In the genomic region with DNA sequence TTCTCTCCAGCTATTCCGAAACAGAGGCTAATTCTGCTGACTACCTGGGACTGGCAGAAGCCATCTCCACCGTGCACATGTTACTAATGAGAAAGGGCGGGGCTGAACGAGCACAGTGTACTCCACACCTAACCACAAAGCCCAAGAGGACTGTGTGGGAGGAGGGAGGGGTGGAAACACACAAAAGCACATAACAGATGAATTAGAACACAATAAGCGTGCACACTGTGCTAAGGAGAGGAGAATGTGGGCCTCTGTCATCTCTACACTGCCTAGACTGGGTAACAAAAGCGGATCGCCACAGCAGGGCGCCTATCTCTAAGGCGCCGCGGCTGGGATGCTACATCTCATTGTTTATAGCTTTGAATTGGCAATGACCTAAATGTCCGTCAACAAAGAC, we compare ENCODE assay signal across 8 mouse cellular contexts. TPM values are rescaled to one million over a fixed set of nuclear protein-coding genes. Genes with fewer than 3 reads are reported as not detected.
DNase-seq lines count a peak whose midpoint lies in the region; ATAC-seq and TF ChIP-seq lines count a peak whose summit lies in the region.

No protein-coding gene starts in this region.

- H3K4me3 ChIP-seq in ES-E14 (ENCODE audit: insufficient read depth in 1 of 2, low read depth in 1 of 2, low read length in 2 of 2, poor library complexity in 1 of 2, severe bottlenecking in 1 of 2), result no peak overlapping the region
- no peak overlapping the region for H3K4me3 ChIP-seq in forebrain, postnatal 0 days (ENCODE audit: low read depth, low read length)

- TF ChIP-seq CTCF in forebrain, postnatal 0 days (IDR thresholded peaks at IDR 0.05; ENCODE audit: low read depth), result no peak

- in situ Hi-C loops in ES-E14 (cut with MboI; ENCODE audit: low sequenced_read_pairs in 2 of 2, unreplicated experiment in 2 of 2), result no loop called here

- no peak overlapping the region for H3K9ac ChIP-seq in ES-E14 (ENCODE audit: insufficient read depth, low read depth, low read length, poor library complexity, severe bottlenecking)
- H3K9ac ChIP-seq in forebrain, postnatal 0 days, result no peak overlapping the region

- no peak for DNase-seq in cerebellum, adult 9-11 months
- peak; percentile 77 for DNase-seq in ES-E14 (ENCODE audit: low read depth, low spot score)
- DNase-seq in forebrain, postnatal 0 days, result peak; percentile 27
- peak; percentile 52 for DNase-seq in naive thymus-derived CD4-positive, alpha-beta T cell, adult 2 months (ENCODE audit: low read depth)
- DNase-seq in urinary bladder, adult 18-20 months (ENCODE audit: low spot score in 2 of 2), result no peak

- ATAC-seq in cerebellum, adult (ENCODE audit: insufficient number of reproducible peaks, low FRiP score, low TSS enrichment), result peak; percentile 40; the same call in 1 of the 2 replicates
- peak; percentile 68 for ATAC-seq in forebrain, postnatal 0 days
- ATAC-seq in erythroblast, adult 5-6 weeks (replicated peaks; ENCODE audit: low FRiP score, poor library complexity, severe bottlenecking), result no peak
- ATAC-seq in granulocyte monocyte progenitor cell, adult 5-6 weeks (replicated peaks; ENCODE audit: poor library complexity, severe bottlenecking), result no peak

- peaks cover 2 to 3% of the 10 kb centered on the region in 2 experiments; a peak in 3 of 4 replicates for H3K4me1 ChIP-seq in ES-E14 (ENCODE audit: control insufficient read depth in 2 of 2, insufficient read depth in 2 of 2, low read length in 2 of 2, poor library complexity in 1 of 2)
- H3K4me1 ChIP-seq in forebrain, postnatal 0 days (ENCODE audit: insufficient read depth), result peaks cover 7% of the 10 kb centered on the region

- H3K27me3 ChIP-seq in forebrain, postnatal 0 days (ENCODE audit: insufficient read depth, low read length), result no peaks in the 10 kb centered on the region

- no peaks in the 10 kb centered on the region for H3K36me3 ChIP-seq in ES-E14 (ENCODE audit: control insufficient read depth, insufficient read depth, low read length, poor library complexity, severe bottlenecking)
- no peaks in the 10 kb centered on the region for H3K36me3 ChIP-seq in forebrain, postnatal 0 days (ENCODE audit: insufficient read depth)

- H3K9me3 ChIP-seq in ES-E14 (ENCODE audit: control insufficient read depth, insufficient read depth, low read depth, low read length), result no peaks in the 10 kb centered on the region
- no peaks in the 10 kb centered on the region for H3K9me3 ChIP-seq in forebrain, postnatal 0 days (ENCODE audit: low read length)

- no peak overlapping the region for H3K27ac ChIP-seq in ES-E14 (ENCODE audit: insufficient read depth, low read depth, low read length, poor library complexity, severe bottlenecking)
- H3K27ac ChIP-seq in forebrain, postnatal 0 days (ENCODE audit: low read depth, low read length), result peak overlapping the region; percentile 45; the same call in 1 of the 2 replicates

- no peak overlapping the region for H3K4me2 ChIP-seq in forebrain, postnatal 0 days (ENCODE audit: low read depth)

- WGBS in forebrain, postnatal 0 days, result 30% methylated on average over 12 of the region's 12 CpGs

TF ChIP-seq in ES-E14, 5 proteins besides CTCF, POLR2A, EP300 and RAD21:
- no peak for TF ChIP-seq ZNF384 (IDR thresholded peaks at IDR 0.05; ENCODE audit: low read depth, low read length)
- TF ChIP-seq MAFK (IDR thresholded peaks at IDR 0.05; ENCODE audit: insufficient read depth, low read depth, low read length), result 0 out of 2 replicates have a peak, but pooled peaks have one; percentile 12

RNA-seq across cellular contexts. Expression of a gene that starts 51.9 kb away (rescaled TPM):
- 4.7 and 6.2 TPM in 2 replicates for total RNA-seq in ES-E14 (2012; rRNA removed)
- total RNA-seq in forebrain, postnatal 0 days (2014; rRNA removed), result 4.2 and 6.2 TPM in 2 replicates
- 0.96 and 1.8 TPM in 2 replicates for polyA plus RNA-seq in forebrain, postnatal 0 days (2015; fragmentation: Nextera tagmentation; extraction: Ambion mirVana)
- 0.63 TPM in 1 of 2 replicates, not detected in the other for total RNA-seq in erythroblast, adult 5-6 weeks (2015; ENCODE audit: low replicate concordance)
- 3.9 TPM in 1 of 2 replicates, not detected in the other for total RNA-seq in erythroblast, adult 5-6 weeks (2017; ENCODE audit: low replicate concordance)
- total RNA-seq in granulocyte monocyte progenitor cell, adult 5-6 weeks (2014; fragmentation: Nextera tagmentation), result 4.5 and 12.7 TPM in 2 replicates
- total RNA-seq in granulocyte monocyte progenitor cell, adult 5-6 weeks (2017), result 1.8 and 2.5 TPM in 2 replicates

Comparison
In these comparisons a context has a peak if more than half of its experiments do, and no peak if none do; other contexts are left out.
1. ATAC-seq: peak in cerebellum, adult (single experiment) and forebrain, postnatal 0 days (single experiment); none in erythroblast, adult 5-6 weeks (single experiment) and granulocyte monocyte progenitor cell, adult 5-6 weeks (single experiment).
2. DNase-seq: peak in ES-E14 (single experiment), forebrain, postnatal 0 days (single experiment) and naive thymus-derived CD4-positive, alpha-beta T cell, adult 2 months (single experiment); none in cerebellum, adult 9-11 months (single experiment) and urinary bladder, adult 18-20 months (0 of 2).